Mouse (Mus musculus): Measurements from ENCODE around the gene Cyp2c68.
"Not testable (repeated sequence)": the region's sequence is repeated elsewhere in the genome, so short reads cannot be mapped to it uniquely, and the experiment has no call there.

The Cyp2c68 gene

GRCm38 (mm10) chr19:39740920-39741319, at the start of gene Cyp2c68:
TSS of gene Cyp2c68 (minus strand) at chr19:39741054.
- DNase-seq = no peak

GRCm38 (mm10) chr19:39785458-39785857, 44.6 kb upstream of the Cyp2c68 start:
- DNase-seq = not testable (repeated sequence)

- no peak for DNase-seq
Measured at GRCm38 (mm10) chr19:39745357-39745756, 4.5 kb upstream of the Cyp2c68 start.

- not testable (repeated sequence) for DNase-seq
Measured at GRCm38 (mm10) chr19:39744361-39744760, 3.5 kb upstream of the Cyp2c68 start.

- not testable (repeated sequence) for DNase-seq
Measured at GRCm38 (mm10) chr19:39711116-39711515, 29.7 kb downstream of the Cyp2c68 start.

- not testable (repeated sequence) for DNase-seq
Measured at GRCm38 (mm10) chr19:39665650-39666049, 75.2 kb downstream of the Cyp2c68 start.

GRCm38 (mm10) chr19:39652381-39652780, 88.5 kb downstream of the Cyp2c68 start:
- no peak for DNase-seq

- no peak for DNase-seq
Measured at GRCm38 (mm10) chr19:39648938-39649337, 91.9 kb downstream of the Cyp2c68 start, which contains the start of gene Cyp2c67. TSS of gene Cyp2c67 (minus strand) at chr19:39649051.

- no peak for DNase-seq
Measured at GRCm38 (mm10) chr19:39647519-39647918, 93.3 kb downstream of the Cyp2c68 start.

- DNase-seq = not testable (repeated sequence)
Measured at GRCm38 (mm10) chr19:39644551-39644950, 96.3 kb downstream of the Cyp2c68 start.

All from cerebellum, adult 11-12 months (tissue).